Mouse (Mus musculus) urinary bladder, postnatal 4 days (tissue): ENCODE data around the gene Ehd2.

ENCODE experiments used
- DNase-seq, 2 experiments: peaks; one replicate each; pipeline ENCODE4 v3.0.0; 2021 to 2022; ENCODE audit warnings: low spot score in 2 of 2

Gene Ehd2

GRCm38 (mm10) chr7:15975451-15975850 is 8.1 kb upstream of the Ehd2 start:
- DNase-seq, result no peak

DNA sequence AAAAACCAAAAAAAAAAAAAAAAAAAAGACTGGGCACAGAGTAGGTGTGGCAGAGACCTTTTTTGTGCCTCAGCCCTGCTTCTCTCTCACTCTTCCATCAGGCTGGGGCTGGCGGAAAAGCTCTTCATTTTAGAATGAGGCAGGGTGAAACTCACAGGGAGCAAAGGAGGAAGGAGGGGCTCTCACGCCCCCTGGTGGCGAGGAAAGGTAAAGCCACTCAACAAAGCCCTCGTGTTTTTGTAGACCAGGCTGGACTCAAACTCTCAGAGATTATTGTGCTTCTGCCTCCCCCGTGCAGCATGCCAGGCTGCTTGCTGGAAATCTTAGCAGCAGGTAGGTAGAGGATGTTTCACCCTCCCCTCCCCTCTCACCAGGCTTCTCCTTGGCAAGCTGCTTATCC is 7.3 kb upstream of the Ehd2 start:
- peak in 1 of 2 experiments; percentile 68 for DNase-seq

DNA sequence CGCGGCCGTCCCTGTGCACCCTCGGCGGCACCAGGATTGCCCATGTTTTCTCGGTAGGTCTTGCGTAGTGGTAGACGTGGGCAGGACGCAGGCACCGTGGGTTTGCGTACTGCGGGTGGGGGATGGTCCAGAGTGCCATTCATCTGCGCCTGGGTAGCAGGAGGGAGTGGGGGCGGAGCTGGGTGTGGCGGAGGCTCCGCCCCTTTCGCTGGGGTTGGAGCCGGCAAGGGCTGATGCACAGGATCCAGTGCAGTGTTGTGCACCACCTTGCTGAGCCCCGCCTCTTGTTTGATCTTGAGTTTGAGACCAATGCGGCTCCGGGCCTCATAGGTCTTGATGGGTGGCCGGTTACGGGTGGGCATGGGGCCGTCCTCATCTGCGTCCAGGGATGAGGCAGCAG is 4.9 kb upstream of the Ehd2 start:
- no peak for DNase-seq

GRCm38 (mm10) chr7:15969674-15970073 is 2.3 kb upstream of the Ehd2 start:
- DNase-seq, result no peak

DNA sequence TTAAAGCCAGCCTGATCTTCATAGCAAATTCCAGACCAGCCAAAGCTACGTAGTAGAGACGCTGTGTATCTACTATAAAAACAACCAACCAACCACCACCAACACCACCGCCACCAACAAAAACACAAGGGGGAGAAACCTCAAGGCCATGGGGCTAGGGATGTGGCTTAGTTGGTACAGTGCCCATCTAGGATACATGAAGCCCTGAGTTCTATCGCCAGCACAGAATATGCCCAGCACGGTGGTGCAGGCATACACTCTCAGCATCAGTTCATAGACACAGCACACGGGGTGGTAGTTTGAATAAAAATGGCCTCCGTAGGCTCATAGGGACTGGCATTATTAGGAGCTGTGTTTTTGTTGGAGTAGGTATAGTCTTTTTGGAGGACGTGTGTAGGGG is 955 bp upstream of the Ehd2 start:
- DNase-seq, result no peak

DNA sequence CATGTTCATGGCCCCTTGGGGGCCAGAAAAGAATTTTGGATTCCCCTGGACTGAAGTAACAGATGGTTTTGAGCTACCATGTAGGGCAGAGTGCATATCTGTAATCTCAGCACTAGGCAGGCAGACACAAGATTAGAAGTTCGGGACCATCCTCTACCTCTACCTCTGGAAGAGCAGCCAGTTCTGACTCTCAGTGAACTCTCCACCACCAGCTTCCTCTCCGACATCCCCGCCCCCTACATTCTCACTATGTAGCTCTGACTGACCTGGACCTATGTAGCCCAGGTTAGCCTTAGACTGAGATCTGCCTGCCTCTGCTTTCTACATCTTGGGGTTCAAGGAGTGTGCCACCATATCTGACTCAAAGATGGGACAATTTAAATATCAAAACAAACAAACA is 878 bp downstream of the Ehd2 start:
- no peak for DNase-seq

DNA sequence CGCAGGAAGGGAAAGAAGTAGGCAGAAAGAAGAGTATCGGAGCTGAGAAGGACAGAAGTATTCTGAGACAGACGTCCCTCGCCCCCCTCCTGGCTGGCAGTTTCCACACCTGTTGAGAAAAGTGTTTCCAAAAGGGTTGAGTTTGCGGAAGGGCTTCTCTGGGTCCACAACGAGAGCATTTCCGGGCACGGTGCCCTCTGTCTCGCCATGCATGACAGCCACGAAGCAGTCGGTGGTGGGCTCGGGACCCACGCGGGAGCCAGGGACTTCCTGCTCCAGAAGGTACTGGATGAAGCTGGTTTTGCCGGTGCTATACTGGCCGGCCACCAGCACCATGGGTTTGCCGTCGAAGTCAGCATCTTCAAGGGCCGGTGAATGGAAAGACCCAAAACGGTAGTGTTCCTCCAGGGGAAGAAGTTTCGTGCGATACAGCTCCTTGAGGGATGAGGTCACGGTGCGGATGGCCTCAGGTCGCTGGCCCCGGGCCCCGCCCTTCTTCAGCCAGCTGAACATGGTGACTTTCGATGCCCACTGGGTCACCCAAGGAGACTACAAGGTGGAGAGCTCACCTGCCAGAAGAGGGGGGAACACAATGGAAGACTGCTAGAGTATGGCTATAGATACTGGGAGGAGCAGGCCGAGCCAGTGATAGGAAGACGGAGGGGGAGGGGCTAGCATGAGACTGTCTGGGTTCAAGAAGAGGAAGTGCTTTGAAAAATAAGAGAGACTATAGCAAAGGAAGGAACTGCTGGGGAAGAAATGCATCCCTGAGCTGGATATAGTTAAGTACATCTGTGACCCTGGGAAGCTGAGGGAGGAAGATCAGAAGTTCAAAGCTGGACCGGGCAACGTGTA is 3.3 kb downstream of the Ehd2 start:
- no peak for DNase-seq

- peak; percentile 84 to 87 for DNase-seq
Observed at GRCm38 (mm10) chr7:15962311-15963288, 4.8 kb downstream of the Ehd2 start.

GRCm38 (mm10) chr7:15961798-15962197 is 5.6 kb downstream of the Ehd2 start:
- no peak for DNase-seq

DNA sequence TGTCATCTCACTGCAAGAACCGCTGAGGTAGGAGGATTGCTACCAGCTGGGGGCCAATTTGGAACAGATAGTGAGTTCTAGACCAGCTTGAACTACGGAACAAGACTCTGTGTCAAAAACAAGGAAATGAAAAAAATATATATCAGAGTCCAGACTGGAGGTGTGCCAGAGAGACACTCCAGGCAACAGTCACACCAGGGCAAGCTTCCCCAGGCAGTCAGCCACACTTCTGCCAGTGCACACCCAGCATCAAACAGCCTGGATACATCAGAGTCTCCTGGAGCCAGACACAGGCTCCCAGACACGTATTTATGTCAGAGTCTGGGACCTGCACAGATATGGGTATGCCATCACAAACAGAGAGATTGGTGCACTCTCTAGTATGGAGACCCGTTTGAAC is 6.1 kb downstream of the Ehd2 start:
- no peak for DNase-seq

DNA sequence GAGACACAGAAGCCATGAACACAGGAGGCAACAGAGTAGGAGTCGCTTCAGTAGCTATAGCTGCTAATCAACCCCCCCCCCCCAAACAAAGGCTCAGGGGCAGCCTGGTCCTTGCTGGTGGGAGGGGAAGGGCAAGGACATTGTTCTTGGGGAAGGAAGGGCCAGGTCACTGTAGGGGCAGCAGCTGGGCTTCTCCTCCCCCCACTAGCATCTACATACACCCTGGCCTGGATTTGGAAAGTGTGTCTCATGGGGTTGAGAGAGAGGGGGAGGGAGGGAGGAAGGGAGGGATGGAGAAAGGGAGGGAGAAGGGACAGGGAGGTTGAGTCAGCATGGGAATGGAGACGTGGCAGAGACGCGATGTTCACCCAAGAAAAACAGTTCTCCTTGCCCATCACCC is 6.7 kb downstream of the Ehd2 start:
- DNase-seq, result no peak

- no peak for DNase-seq
Observed at GRCm38 (mm10) chr7:15956143-15956542, 11.2 kb downstream of the Ehd2 start.

- DNase-seq, result no peak
Observed at GRCm38 (mm10) chr7:15955509-15955908, 11.9 kb downstream of the Ehd2 start.

DNA sequence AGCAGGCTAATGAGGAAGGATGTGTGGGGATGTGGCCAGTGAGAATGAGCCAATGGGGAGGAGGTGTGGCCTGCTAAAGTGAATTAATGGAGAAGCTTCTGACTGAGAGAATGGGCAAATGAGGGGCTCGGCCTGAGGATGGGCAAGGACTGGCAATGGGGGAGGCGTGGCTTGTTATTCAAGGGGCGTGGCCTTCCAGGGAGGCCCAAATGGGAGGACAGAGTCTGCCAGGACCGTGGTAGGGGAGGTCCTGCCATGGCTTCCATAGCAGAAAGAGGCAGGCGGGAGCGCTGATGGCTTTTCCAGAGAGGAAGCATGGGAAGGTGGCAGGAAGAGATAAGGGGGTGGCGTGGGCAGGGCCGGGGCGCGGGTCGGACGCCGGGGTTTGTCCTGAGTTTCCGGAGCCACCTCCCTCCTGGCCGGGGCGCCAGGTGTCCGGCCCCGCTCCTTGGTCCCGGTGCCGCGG is 12.4 kb downstream of the Ehd2 start:
- no peak for DNase-seq

- DNase-seq, result no peak
Observed at GRCm38 (mm10) chr7:15954436-15954835, 12.9 kb downstream of the Ehd2 start.

GRCm38 (mm10) chr7:15953307-15954074 is 13.9 kb downstream of the Ehd2 start:
- no peak for DNase-seq

DNA sequence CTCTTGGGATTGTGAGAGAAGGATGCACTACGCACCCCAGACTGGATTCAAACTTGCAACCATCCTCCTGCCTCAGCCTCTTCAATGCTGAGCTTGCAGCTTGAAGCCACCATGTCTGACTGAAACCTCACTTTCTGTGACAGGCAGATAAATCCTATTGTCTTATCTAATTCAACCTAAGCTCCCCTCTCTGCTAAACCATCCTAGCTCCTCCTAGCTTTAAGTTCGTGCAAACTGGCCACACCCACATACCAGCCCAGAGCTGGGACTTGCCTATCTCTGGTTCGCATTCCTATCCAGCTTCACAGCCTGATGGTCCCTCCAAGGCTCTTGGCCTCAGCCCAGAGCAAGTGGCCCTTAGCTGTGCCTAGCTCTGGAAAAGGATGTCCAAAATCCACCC is 15.0 kb downstream of the Ehd2 start:
- no peak for DNase-seq

DNA sequence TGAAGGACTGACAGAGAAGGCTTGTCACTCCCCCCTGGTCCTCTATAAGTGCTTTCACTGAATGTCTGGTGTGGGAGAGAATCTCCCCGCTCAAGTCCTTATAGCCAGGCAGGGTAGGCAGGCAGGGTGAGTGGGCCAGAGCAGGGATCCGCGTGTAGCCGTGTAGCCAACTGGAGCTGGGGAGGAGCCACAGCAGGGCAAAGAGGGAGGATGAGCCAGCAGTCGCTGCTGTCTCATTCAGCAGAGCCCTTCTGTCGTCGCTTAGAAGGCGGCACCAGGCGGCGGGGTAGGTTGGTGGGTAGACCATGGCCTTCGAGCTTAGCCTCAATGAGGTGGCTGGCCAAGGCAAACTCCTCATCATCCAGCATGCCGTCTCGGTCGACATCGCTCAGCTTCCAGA is 17.4 kb downstream of the Ehd2 start:
- no peak for DNase-seq

DNA sequence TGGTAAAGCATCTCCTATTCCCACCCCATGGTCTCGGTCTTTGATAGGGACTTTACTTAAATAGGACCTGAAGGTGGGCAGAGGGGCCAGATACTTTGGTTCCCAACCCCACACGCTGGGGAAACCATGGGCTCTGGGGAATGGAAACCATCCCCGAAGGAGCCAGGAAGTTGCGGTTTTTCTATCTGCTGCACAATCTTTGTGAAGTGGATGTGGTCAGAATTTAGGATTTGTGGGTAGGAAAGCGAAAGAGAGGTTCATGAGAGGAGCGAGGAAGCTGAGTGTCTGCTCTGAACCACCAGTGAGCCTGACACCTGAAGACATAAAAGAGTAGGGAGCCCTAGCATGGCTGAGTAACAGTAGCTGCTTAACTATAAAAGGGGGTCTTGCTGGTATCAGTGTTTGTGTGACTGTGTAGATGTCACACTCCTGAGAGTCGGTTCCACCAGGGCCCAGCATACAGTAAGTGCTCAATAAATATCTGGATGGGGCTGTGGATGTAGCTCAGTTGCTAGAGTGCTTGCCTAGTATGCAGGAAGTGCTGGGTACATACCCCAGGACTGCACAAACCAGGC is 18.1 kb downstream of the Ehd2 start:
- DNase-seq, result no peak

DNA sequence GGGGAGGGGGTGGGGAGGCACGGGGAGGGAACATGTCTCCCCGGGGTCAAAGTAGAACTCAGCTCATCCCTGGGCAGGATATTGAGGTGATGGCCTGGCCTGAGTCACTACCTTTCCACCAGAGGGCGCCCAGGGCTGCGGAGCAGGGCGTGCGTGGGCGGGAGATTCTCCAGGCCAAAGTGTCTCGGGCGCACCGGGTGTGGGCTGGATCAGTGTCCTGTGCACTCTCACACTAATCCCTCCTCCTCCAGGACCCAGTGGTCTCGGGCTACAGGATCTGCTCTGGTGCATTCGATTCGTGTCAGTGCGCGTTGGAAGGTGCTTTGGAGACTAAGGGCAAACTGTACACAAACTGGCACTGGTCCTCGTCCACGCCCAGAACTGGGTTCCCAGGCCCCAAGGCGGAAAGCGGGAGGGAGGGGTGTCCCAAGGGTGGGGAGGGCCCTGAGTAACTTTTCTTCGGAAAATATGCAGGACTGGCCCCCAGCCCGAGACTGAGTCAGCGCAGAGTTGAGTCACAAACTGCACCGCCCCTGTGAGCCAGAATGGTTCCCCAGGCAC is 18.9 kb downstream of the Ehd2 start:
- DNase-seq, result peak; percentile 82 to 90

- no peak for DNase-seq
Observed at GRCm38 (mm10) chr7:15947653-15948260, 19.6 kb downstream of the Ehd2 start.
